Mouse (Mus musculus) stomach, postnatal 0 days (tissue): ENCODE results near the gene C2cd2.

Experiments used
- CTCF ChIP-seq: IDR thresholded peaks from 2 replicates; pipeline ENCODE4 v1.5.1; 2016; ENCODE audit warnings: antibody characterized with exemption, low read depth, mild to moderate bottlenecking, moderate library complexity
- EP300 ChIP-seq: optimal IDR thresholded peaks from 2 replicates; pipeline ENCODE3; 2016; ENCODE audit warnings: antibody characterized with exemption

DNA sequence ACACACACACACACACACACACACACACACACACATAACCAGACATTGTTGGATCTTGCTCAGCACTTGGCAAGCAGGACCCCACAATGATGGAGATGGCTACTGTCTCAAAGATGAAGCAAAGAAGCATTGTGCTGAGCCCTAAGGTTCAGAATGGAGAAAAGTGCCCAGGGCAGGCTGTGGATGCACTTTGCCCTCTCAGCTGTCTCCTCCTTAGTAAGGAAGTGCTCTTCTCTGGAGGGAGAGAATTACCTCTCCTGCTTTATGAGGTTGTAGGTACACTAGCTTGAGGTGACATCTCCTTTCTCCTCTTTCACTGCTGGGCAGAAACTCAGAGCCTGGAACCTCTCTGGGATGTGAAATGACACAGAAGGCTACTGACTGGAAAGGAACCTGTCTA, 49.5 kb downstream of the C2cd2 start:
- TF ChIP-seq EP300 (no peak), CTCF (no peak)
